Mouse (Mus musculus): ENCODE measurements around the gene Gm42906. TPM values are rescaled to one million over a fixed set of nuclear protein-coding genes. Genes with fewer than 3 reads are reported as not detected.

Gene Gm42906
- polyA plus RNA-seq, 1 experiment from 2014 or later = not detected

- DNase-seq (ENCODE audit: low spot score) (no peak), ATAC-seq (ENCODE audit: insufficient number of reproducible peaks, low FRiP score, low TSS enrichment, low read depth) (no peak)
- Histone ChIP-seq H3K27ac (replicated peaks; ENCODE audit: low read depth, low read length) (no peak overlapping the region), H3K4me1 (ENCODE audit: control insufficient read depth, insufficient read depth, low read length) (no peaks in the 10 kb centered on the region), H3K4me2 (ENCODE audit: low read depth, severe bottlenecking) (no peak overlapping the region), H3K27me3 (ENCODE audit: control insufficient read depth, insufficient read depth, low read length) (no peaks in the 10 kb centered on the region), H3K4me3 (ENCODE audit: low read depth, low read length) (no peak overlapping the region), H3K36me3 (ENCODE audit: control insufficient read depth, insufficient read depth, low read length) (no peaks in the 10 kb centered on the region), H3K9me3 (ENCODE audit: control insufficient read depth, low read length) (no peaks in the 10 kb centered on the region), H3K9ac (ENCODE audit: low read length) (no peak overlapping the region)
- 84% methylated on average over 2 of the region's 2 CpGs for WGBS
These were observed 310.1 kb downstream of the Gm42906 start for GRCm38 (mm10) chr5:151117846-151118245.

GRCm38 (mm10) chr5:151116192-151116887 lies 311.6 kb downstream of the Gm42906 start:
- ATAC-seq (ENCODE audit: insufficient number of reproducible peaks, low FRiP score, low TSS enrichment, low read depth) (no peak), DNase-seq (ENCODE audit: low spot score) (no peak)
- no peaks in the 10 kb centered on the region for H3K4me1 ChIP-seq (ENCODE audit: control insufficient read depth, insufficient read depth, low read length)
- no peaks in the 10 kb centered on the region for H3K27me3 ChIP-seq (ENCODE audit: control insufficient read depth, insufficient read depth, low read length)
- 91% methylated on average over 5 of the region's 5 CpGs for WGBS
- H3K27ac ChIP-seq (replicated peaks; ENCODE audit: low read depth, low read length) = no peak overlapping the region
- no peaks in the 10 kb centered on the region for H3K9me3 ChIP-seq (ENCODE audit: control insufficient read depth, low read length)
- no peak overlapping the region for H3K4me2 ChIP-seq (ENCODE audit: low read depth, severe bottlenecking)
- no peaks in the 10 kb centered on the region for H3K36me3 ChIP-seq (ENCODE audit: control insufficient read depth, insufficient read depth, low read length)
- no peak overlapping the region for H3K9ac ChIP-seq (ENCODE audit: low read length)
- no peak overlapping the region for H3K4me3 ChIP-seq (ENCODE audit: low read depth, low read length)

- no peak overlapping the region for H3K27ac ChIP-seq (replicated peaks; ENCODE audit: low read depth, low read length)
- no peak overlapping the region for H3K4me2 ChIP-seq (ENCODE audit: low read depth, severe bottlenecking)
These were observed 315.2 kb downstream of the Gm42906 start for GRCm38 (mm10) chr5:151112743-151113142.

GRCm38 (mm10) chr5:151111080-151111871 lies 316.7 kb downstream of the Gm42906 start:
- no peak overlapping the region for H3K9ac ChIP-seq (ENCODE audit: low read length)
- DNase-seq (ENCODE audit: low spot score) (no peak), ATAC-seq (ENCODE audit: insufficient number of reproducible peaks, low FRiP score, low TSS enrichment, low read depth) (no peak)
- no peaks in the 10 kb centered on the region for H3K9me3 ChIP-seq (ENCODE audit: control insufficient read depth, low read length)
- H3K27ac ChIP-seq (replicated peaks; ENCODE audit: low read depth, low read length) = no peak overlapping the region
- H3K4me3 ChIP-seq (ENCODE audit: low read depth, low read length) = no peak overlapping the region
- no peaks in the 10 kb centered on the region for H3K36me3 ChIP-seq (ENCODE audit: control insufficient read depth, insufficient read depth, low read length)
- no peaks in the 10 kb centered on the region for H3K4me1 ChIP-seq (ENCODE audit: control insufficient read depth, insufficient read depth, low read length)
- WGBS = 86% methylated on average over 7 of the region's 7 CpGs
- no peaks in the 10 kb centered on the region for H3K27me3 ChIP-seq (ENCODE audit: control insufficient read depth, insufficient read depth, low read length)
- no peak overlapping the region for H3K4me2 ChIP-seq (ENCODE audit: low read depth, severe bottlenecking)

More at GRCm38 (mm10) chr5:151112743-151113142, 315.2 kb downstream of the Gm42906 start:
- H3K9ac ChIP-seq (ENCODE audit: low read length) = no peak overlapping the region
- DNase-seq (ENCODE audit: low spot score) (no peak), ATAC-seq (ENCODE audit: insufficient number of reproducible peaks, low FRiP score, low TSS enrichment, low read depth) (no peak)
- no peaks in the 10 kb centered on the region for H3K4me1 ChIP-seq (ENCODE audit: control insufficient read depth, insufficient read depth, low read length)
- no peaks in the 10 kb centered on the region for H3K27me3 ChIP-seq (ENCODE audit: control insufficient read depth, insufficient read depth, low read length)
- H3K4me3 ChIP-seq (ENCODE audit: low read depth, low read length) = no peak overlapping the region
- H3K9me3 ChIP-seq (ENCODE audit: control insufficient read depth, low read length) = no peaks in the 10 kb centered on the region
- H3K36me3 ChIP-seq (ENCODE audit: control insufficient read depth, insufficient read depth, low read length) = no peaks in the 10 kb centered on the region
- WGBS = 85% methylated on average over 9 of the region's 9 CpGs

DNA sequence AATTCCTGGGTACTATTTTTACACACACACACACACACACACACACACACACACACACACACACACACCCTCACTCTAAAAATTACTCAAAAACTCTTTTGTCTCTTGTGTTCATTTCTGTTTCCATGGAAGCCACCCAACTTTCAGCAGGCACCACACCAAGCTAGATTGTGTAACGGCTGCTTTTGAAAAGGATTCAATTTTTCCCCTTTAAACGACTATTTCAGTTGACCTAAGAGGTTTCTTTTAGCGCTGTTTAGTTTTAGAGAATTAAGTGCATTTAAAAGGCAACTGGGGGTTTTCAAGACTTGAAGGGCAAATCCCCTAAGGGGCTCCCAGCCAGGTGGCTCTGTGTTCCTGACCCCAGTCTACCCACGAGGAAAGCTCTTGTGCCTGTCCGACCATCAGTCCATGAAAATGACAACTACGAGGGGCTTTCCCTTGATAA lies 317.5 kb downstream of the Gm42906 start:
- no peak overlapping the region for H3K4me3 ChIP-seq (ENCODE audit: low read depth, low read length)
- 59% methylated on average over 6 of the region's 6 CpGs for WGBS
- no peaks in the 10 kb centered on the region for H3K36me3 ChIP-seq (ENCODE audit: control insufficient read depth, insufficient read depth, low read length)
- ATAC-seq (ENCODE audit: insufficient number of reproducible peaks, low FRiP score, low TSS enrichment, low read depth) (no peak), DNase-seq (ENCODE audit: low spot score) (no peak)
- no peak overlapping the region for H3K27ac ChIP-seq (replicated peaks; ENCODE audit: low read depth, low read length)
- no peaks in the 10 kb centered on the region for H3K4me1 ChIP-seq (ENCODE audit: control insufficient read depth, insufficient read depth, low read length)
- no peaks in the 10 kb centered on the region for H3K27me3 ChIP-seq (ENCODE audit: control insufficient read depth, insufficient read depth, low read length)
- H3K9me3 ChIP-seq (ENCODE audit: control insufficient read depth, low read length) = no peaks in the 10 kb centered on the region
- H3K9ac ChIP-seq (ENCODE audit: low read length) = no peak overlapping the region
- H3K4me2 ChIP-seq (ENCODE audit: low read depth, severe bottlenecking) = no peak overlapping the region

DNA sequence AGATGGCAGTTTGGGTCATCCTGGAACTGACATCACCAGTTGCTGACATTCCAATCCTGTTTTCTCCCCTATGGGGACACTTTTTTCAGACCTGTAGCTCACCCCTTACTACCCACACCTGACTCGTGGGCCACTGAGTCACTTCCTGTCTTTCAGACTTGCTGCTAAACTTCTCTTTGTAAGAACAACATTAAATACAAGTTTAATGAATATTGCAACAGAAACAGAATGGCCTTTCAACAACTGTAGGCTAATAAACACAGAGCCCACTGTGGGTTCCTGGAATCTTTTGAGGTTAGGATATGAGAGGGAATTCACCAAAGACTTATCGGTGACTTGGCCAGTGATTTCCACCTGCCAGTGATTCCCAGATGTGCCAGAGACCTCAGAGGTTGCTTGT lies 318.1 kb downstream of the Gm42906 start:
- WGBS = 65% methylated on average over 2 of the region's 2 CpGs
- H3K4me1 ChIP-seq (ENCODE audit: control insufficient read depth, insufficient read depth, low read length) = no peaks in the 10 kb centered on the region
- no peak overlapping the region for H3K9ac ChIP-seq (ENCODE audit: low read length)
- no peak overlapping the region for H3K27ac ChIP-seq (replicated peaks; ENCODE audit: low read depth, low read length)
- H3K9me3 ChIP-seq (ENCODE audit: control insufficient read depth, low read length) = no peaks in the 10 kb centered on the region
- ATAC-seq (ENCODE audit: insufficient number of reproducible peaks, low FRiP score, low TSS enrichment, low read depth) = no peak
- DNase-seq (ENCODE audit: low spot score) = no peak
- H3K4me3 ChIP-seq (ENCODE audit: low read depth, low read length) = no peak overlapping the region
- H3K27me3 ChIP-seq (ENCODE audit: control insufficient read depth, insufficient read depth, low read length) = no peaks in the 10 kb centered on the region
- no peak overlapping the region for H3K4me2 ChIP-seq (ENCODE audit: low read depth, severe bottlenecking)
- H3K36me3 ChIP-seq (ENCODE audit: control insufficient read depth, insufficient read depth, low read length) = no peaks in the 10 kb centered on the region

DNA sequence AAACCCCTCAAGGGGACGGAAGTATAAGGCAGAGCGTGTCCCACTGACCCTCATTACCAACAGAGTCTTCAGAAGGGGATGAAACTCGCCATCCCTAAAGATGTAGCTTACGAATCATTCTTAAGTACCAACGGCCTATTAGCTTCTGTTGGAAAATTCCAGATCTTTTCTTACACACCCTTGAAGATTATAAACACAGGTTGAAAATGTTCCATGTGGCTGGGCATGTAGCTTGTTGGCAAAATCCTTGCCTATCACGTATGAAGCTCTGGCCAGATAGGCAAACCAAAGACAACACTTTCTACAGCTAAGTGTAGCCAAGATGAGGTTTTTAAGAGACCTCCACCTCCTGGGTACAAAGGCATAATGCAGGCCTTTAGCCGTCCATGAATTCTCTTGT lies 319.0 kb downstream of the Gm42906 start:
- 91% methylated on average over 7 of the region's 7 CpGs for WGBS
- no peaks in the 10 kb centered on the region for H3K4me1 ChIP-seq (ENCODE audit: control insufficient read depth, insufficient read depth, low read length)

GRCm38 (mm10) chr5:151108291-151108897 lies 319.6 kb downstream of the Gm42906 start:
- Histone ChIP-seq H3K27ac (replicated peaks; ENCODE audit: low read depth, low read length) (no peak overlapping the region), H3K9me3 (ENCODE audit: control insufficient read depth, low read length) (no peaks in the 10 kb centered on the region), H3K4me1 (ENCODE audit: control insufficient read depth, insufficient read depth, low read length) (no peaks in the 10 kb centered on the region), H3K9ac (ENCODE audit: low read length) (no peak overlapping the region), H3K4me2 (ENCODE audit: low read depth, severe bottlenecking) (no peak overlapping the region), H3K4me3 (ENCODE audit: low read depth, low read length) (no peak overlapping the region), H3K27me3 (ENCODE audit: control insufficient read depth, insufficient read depth, low read length) (no peaks in the 10 kb centered on the region), H3K36me3 (ENCODE audit: control insufficient read depth, insufficient read depth, low read length) (no peaks in the 10 kb centered on the region)
- DNase-seq (ENCODE audit: low spot score) (no peak), ATAC-seq (ENCODE audit: insufficient number of reproducible peaks, low FRiP score, low TSS enrichment, low read depth) (no peak)
- 60% methylated on average over 19 of the region's 19 CpGs for WGBS

More for the DNA sequence above, 319.0 kb downstream of the Gm42906 start:
- Histone ChIP-seq H3K9ac (ENCODE audit: low read length) (no peak overlapping the region), H3K4me3 (ENCODE audit: low read depth, low read length) (no peak overlapping the region), H3K9me3 (ENCODE audit: control insufficient read depth, low read length) (no peaks in the 10 kb centered on the region), H3K36me3 (ENCODE audit: control insufficient read depth, insufficient read depth, low read length) (no peaks in the 10 kb centered on the region), H3K4me2 (ENCODE audit: low read depth, severe bottlenecking) (no peak overlapping the region), H3K27me3 (ENCODE audit: control insufficient read depth, insufficient read depth, low read length) (no peaks in the 10 kb centered on the region), H3K27ac (replicated peaks; ENCODE audit: low read depth, low read length) (no peak overlapping the region)
- DNase-seq (ENCODE audit: low spot score) (no peak), ATAC-seq (ENCODE audit: insufficient number of reproducible peaks, low FRiP score, low TSS enrichment, low read depth) (no peak)
